Mouse (Mus musculus): ENCODE measurements at regions not wholly inside any gene's neighbourhood (a gene's known extent, or its start where the extent isn't known, plus 50 kb on each side); places are given as distances from the start of the nearest gene placed in this dataset.

- TF ChIP-seq POLR2A (IDR thresholded peaks at IDR 0.05; ENCODE audit: borderline replicate concordance, low read depth, low read length) (no peak), CTCF (IDR thresholded peaks at IDR 0.05; ENCODE audit: low read depth, low read length) (no peak)
Measured at GRCm38 (mm10) chr19:21918113-21918512, 140.0 kb downstream of the Cemip2 start.
